Mouse (Mus musculus) neutrophil, adult 65 days (primary cell): ENCODE results near the gene Psmd11. TPM values are rescaled to one million over a fixed set of nuclear protein-coding genes. Genes with fewer than 3 reads are reported as not detected.

Experiments used
- total RNA-seq: library from RNA; stranded (reverse); gene quantifications from 2 replicates; pipeline ENCODE4 v1.2.4, GENCODE M21; 2023

The Psmd11 gene
- 71.9 and 86.6 TPM in 2 replicates for total RNA-seq

GRCm38 (mm10) chr11:80428381-80429008 is at the start of gene Psmd11:
Gene Psmd11 (plus strand): TSS chr11:80428615.

GRCm38 (mm10) chr11:80383019-80383625 is 45.3 kb upstream of the Psmd11 start, which contains the start of gene Zfp207:
Gene Zfp207 (plus strand): TSS chr11:80383279.

GRCm38 (mm10) chr11:80476222-80477189 is 48.1 kb downstream of the Psmd11 start, which contains the start of gene Cdk5r1:
Gene Cdk5r1 (plus strand): TSS chr11:80477023.

Other genes starting within 250 kb of the Psmd11 start
- gene Rnf135, start 244.8 kb upstream of the Psmd11 start, total RNA-seq, result 5.5 and 6.9 TPM in 2 replicates
- 13.6 and 15.1 TPM in 2 replicates for gene Rhot1, start 219.6 kb upstream of the Psmd11 start, total RNA-seq
- gene Rhbdl3, start 127.7 kb upstream of the Psmd11 start, total RNA-seq, result 0.16 TPM in 1 of 2 replicates, not detected in the other
- 7.8 and 8.9 TPM in 2 replicates for gene 5730455P16Rik, start 50.6 kb upstream of the Psmd11 start, total RNA-seq
- gene Zfp207, start 45.3 kb upstream of the Psmd11 start, total RNA-seq, result 164 and 192 TPM in 2 replicates
- gene Cdk5r1, start 48.4 kb downstream of the Psmd11 start, total RNA-seq, result 43.7 and 58.1 TPM in 2 replicates